Mouse (Mus musculus) natural killer cell, adult 2 months (primary cell): ENCODE results near the gene Pank3.

Experiments used
- DNase-seq, 2 experiments: peaks; one replicate each; pipeline ENCODE4 v3.0.0; 2022; ENCODE audit warnings: low spot score in 2 of 2

Pank3 gene

DNA sequence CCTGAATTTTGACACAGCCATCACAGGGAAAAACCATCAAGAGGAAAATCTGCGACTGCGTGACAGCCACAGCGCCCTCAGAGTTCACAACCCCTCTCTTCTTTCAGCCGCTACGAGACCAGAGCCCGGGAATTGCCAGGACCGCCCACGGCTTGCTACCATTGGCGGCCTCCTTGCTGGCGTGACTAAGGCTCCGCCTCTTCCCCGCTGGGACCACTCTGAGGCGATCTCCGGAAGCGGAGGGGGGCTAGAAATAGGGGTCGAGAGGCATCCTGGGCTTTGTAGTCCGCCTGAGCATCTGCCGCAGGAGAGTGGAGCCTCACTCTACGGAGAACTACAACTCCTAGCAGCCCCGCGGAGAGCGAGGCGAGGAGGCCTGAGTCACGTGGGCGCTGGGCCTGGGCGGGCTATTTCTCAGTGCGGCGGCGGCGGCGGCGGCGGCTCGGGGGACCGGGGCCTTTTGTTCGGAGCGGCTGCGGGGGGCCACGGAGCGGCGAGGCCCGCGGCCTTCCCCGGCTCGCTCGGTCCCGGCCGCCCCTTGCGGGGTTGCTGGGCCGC is at the start of gene Pank3:
Pank3 (plus strand) TSS at position 297 of the 558 bp plus-strand sequence.
- peak; percentile 96 to 97 for DNase-seq

DNA sequence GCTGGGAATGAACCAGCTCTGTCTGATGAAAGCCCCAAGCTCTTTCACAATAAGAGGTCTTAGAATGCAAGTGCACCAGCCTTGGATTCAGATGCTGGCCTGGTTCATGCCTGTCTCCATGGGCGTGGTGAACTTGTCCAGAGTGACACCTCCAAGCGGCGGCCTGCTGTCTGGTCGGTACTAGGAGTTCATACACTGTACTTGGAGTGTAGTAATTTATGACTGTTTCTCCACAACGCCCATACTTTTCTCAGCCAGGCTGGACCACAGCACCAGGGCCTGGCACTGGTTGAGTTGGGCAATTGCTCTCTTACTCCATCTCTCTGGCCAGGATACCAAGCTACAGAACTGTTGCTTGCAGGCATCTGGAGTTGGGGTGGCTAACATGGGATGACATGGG is 45.4 kb upstream of the Pank3 start:
- no peak for DNase-seq

DNA sequence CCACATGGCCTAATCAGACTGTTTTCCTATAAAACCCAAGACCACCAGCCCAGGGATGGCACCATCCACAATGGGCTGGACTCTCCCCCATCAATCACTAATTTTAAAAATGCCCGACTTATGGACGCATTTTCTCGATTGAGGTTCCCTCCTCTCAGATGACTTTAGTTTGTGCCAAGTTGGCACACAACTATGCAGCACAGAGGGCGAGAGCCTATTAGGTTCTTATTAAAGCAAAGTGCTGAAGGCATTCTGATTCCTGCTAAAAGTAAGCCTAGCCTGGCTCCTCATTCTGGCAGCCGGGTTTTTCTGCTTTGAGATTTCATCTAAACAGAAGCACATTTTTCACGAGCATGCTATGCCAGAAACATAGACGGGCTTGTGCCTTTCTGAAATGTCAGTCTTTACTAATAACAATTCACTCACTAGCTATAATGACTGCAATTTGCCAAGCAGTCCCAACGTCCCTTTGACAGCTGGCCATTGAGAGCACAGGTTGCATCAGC is 42.9 kb upstream of the Pank3 start:
- DNase-seq, result no peak

DNA sequence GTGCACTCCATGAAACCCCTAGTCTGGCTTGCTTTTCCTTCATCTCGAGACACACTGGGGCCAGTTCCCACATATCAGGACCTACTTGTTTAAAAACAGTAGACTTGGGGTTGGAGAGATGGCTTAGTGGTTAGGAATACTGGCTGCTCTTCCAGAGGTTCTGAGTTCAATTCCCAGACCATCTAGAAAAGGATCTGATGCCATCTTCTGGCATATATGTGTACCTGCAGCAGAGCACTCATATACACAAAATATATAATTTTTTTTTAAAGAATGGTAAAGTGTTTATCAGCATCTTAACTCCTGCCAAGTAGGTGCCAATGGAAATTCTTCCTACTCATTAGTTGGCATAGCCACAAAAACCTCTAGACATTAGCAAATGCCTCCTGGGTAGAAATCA is 41.1 kb upstream of the Pank3 start:
- no peak for DNase-seq

DNA sequence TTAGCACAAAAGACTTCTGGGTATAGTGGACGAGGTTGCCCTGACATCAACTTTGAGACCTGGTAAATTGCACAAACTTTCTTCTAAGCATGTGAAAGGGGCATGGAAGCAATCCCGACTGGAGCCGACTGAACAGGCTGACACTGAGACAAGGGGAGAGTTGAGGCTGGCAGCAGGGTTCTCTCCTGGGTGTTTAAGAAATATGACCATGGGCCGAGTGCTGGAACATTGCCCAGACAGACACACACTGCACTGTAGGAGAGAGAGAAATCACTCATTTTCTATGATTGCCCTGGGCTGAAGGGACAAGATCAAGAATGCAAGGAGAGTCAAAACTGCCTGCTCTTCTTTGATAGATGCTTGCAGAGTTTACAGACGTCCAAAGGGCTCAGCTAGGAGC is 40.1 kb upstream of the Pank3 start:
- DNase-seq, result no peak

DNA sequence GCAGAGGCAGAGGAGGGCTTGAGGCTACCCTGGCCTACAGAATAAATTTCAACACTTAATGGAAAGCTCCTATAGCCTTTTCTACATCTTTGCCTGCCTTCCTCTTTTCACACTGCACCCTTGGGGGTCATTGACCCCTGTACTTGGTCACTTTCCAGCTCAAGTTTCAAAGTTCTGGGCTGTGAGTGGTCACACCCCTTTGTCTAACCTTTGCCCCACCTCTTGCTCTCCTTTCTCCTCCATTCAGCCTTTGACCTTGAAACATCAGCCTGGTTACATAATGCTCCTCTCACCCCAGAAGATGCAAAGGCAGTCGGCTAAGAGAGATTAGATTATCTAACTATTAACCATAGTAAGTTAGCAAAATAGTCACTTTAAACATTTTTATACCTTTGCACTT is 36.9 kb upstream of the Pank3 start:
- no peak for DNase-seq

DNA sequence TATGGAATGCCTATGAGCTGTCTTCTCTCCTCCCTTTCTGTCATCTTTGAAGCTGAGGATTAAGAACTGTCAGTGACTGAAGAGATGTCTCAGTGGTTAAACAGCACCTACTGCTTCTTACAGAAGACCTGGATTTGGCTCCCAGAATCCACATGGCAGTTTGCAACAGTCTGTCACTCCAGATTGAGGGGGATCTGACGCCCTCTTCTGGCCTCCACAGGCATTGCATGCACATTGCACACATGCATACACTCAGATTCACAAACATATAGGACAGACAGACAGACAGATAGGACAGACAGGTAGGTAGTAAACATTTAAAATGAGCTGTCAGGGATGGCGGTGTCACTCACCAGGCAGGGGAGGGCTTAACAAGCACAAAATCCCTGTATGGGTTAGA is 32.5 kb upstream of the Pank3 start:
- DNase-seq, result no peak

DNA sequence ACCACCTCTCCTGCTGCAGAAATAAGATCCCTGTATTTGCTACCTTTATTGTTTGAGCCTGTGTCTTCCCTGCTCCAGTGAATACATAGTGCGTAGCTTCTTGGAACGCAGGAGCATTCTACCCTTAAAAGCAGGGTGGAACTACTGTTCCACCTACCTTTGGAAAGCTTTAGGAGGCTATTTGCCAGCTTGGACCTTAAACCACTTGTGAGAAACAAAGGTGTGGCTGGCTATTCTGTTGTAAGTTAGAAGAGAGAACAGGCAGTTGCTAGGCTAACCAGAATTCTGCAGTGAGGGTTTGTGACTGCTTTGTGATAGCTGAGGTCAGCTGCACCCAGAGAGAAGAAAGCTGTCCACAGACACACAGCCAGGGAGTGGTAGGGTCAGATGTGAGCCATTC is 32.0 kb upstream of the Pank3 start:
- no peak for DNase-seq

DNA sequence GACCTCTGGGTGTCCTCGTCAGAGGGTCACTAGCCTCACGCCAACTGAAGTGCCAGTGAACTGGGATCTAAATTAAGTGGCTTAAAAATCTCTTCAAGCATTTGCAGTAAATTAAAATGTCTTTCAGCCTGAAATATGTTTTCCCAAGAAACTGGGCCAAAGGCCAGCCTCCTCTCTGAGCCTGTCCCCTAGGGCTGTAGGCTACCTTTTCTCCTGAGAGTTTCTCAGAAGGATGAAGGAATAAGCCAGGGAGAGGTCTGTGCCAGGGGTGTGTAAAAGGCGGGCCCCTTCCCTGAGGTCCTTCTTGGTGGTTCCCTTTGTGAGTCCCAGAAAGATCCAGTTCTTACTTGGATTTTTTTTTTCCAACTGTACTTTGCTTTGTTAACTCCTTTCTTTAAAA is 31.2 kb upstream of the Pank3 start:
- no peak for DNase-seq

DNA sequence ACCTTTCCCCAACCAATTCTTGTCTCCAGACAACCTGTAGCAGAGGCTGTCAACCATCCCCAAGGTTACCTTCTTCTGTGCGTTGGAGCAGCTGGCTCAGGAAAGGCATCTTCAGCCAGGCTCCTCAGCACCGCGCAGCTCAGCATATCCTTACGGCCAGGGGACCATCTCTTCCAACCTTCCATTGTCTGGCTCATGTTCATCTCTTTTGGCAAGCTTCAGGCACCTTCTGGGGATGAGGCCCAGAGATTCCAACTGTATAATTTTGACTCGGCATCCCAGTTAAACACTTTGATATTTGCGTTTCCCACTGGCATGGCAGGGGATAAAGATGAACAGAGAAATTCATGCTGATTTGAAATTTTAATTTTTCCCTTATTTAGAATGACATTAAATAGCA is 25.7 kb upstream of the Pank3 start:
- DNase-seq, result no peak

DNA sequence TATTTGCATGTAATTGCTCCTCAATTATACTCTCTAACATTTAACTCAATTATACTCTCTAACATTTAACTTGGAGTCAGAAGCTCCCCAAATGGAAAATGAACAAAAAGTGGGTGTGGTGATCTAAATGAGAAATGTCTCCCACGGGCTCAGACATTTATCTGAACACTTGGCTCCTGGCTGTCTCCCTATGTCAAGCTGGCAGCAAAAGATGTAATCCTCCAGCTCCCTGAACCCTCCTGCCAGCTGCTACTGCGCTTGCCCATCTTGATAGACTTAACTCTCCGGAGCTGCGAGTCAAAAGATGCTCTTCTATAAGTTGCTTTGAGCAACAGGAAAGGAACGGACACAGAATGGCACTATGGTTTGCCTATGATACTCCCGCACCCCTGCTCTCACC is 24.7 kb upstream of the Pank3 start:
- DNase-seq, result no peak

DNA sequence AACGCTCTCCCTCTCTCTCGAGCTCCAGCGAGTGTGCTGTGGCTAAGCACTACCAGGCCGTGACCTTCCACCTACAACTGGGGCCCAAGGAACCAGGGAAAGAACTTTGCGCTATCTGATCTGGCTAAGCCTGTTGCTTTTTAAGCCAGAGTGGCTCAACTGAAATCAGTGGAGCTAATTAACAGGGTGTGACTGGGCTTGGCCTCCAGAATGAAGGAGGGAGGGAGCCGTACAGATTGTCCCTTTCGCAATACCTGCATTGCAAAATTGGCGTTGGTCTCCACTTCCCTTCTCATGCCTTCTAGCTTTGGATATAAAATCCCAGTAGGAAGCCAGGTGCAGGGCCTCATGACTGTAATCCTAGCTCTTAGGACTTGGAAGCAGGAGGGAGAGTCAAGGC is 18.7 kb upstream of the Pank3 start:
- no peak for DNase-seq

DNA sequence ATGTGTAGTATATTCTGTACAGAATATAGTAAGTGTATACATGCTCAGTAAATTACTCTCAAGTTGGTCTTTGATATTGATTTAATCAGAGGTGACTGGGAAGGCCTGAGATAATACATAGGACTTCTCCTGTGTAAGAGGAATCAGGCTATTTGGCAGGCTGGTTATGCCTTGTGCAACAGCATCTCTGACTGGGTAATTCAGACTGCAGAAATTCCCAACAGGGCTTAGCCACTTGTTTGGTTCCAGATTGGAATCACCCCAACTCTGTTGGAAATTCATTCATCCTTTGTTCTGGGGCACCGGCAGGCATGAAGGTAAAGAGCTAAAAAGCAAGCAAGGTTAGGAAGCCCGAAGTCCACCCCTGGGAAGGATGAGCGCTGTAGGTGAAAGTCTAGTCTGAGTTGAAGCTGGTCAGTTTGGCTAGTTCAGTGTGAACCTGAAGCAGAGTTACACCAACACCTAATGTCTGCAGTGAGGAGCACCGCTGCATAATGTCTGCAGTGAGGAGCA is 14.3 kb upstream of the Pank3 start:
- no peak for DNase-seq

DNA sequence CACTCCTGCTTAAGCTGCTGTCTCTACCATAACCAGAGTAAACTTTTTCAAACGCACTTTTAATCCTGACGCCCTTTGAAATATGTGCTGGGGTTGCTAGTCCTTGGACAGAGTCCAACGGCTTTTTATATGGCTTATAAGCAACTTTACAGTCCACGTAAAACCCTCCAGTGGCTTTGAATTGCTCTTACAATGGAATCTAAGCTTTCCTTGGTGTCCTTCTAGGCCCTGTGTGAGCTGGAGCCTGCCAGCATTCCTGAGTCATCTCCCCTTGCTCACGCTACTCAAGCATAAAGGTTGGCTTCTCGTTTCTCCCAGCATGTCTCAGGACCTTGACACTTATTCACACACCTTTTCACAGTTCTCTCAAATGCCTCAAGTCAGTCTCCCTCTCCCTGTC is 13.7 kb upstream of the Pank3 start:
- no peak for DNase-seq

DNA sequence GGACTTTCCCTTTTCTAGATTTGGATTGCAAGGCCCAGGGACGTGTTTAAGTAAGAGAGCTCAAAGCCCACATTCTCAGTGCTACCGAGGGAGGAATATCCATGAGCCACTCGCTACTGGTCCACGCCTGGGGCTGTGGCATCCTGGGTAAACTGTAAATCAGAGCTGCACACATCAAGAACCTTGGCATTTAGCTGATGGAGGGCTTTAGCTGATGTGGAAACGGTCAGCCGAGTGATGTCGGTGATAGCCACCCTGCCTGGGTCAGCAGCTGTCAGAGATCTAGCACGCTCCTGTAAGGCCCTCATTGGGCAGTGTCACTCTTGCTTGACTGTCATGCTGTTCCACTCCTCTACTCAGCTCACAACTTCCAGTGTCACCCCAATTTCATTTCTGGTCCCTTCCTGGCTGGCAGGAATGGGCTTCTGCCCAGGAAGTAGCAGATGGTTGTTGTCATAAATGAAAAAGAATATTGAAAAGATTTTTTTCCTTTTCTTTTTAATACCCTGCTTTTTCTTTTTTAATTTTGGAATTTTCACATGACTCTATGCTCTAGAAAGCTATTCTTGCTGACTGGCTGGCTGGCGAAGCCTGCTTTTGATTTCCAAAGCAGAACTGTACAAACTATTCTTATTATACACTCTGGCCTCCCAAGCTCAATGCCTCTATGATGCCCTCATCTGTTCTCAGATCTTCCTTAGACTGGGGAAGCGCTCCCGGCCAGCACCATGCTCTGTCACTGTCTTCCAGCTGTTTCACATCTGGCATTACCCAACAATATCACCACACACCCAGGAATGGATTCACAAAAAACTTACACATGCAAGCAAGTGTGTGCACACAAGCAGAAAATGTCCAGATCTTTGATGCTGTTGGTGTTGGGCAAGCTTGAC is 12.6 kb upstream of the Pank3 start:
- DNase-seq, result no peak

DNA sequence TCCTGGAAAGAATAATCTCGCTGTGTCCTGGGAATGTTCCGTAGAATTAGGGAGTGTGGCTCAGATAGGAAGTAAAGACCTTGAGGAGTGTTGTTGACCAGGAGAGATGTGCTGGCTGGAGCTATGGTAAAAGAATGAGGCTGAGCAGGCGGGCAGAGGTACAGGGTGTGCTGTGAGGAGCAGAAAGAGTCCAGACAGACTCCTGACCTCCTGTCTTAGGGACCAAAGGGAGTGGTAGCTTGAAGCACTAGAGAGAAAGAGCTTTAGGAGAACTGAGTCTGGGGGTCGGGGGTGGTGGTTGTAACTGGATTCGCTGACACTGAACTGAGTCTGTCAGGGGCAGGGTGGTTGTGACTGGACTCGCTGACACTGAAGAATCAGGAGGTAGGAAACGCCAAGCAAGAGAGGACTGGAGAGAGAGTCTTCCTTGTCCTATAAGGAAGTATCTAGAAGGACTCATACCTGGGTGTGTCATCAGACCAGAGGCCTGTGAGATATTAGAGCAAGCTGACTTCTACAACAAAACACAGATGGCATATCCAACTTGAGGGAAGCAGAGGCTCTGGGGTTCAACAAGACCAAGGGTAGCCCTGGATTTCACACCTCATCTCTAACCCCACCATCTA is 9.2 kb upstream of the Pank3 start:
- no peak for DNase-seq

DNA sequence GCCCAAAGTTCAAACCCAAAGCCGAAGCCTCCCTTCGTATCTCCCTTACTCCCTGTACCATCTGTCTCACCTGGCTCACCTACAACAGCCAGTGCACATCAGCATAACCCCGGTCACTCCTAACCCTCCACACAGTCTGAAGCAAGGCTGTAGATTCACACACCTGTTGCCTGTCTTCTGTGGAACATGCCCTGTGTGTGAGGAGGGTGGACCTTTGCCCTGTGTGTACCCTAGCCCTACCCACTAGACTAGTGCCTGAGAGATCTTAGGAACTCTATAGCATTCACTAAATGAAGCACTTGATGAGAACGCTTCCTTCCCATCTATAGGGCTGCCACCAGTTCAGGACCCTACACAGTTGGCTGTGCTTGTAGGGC is 8.7 kb upstream of the Pank3 start:
- DNase-seq, result no peak

DNA sequence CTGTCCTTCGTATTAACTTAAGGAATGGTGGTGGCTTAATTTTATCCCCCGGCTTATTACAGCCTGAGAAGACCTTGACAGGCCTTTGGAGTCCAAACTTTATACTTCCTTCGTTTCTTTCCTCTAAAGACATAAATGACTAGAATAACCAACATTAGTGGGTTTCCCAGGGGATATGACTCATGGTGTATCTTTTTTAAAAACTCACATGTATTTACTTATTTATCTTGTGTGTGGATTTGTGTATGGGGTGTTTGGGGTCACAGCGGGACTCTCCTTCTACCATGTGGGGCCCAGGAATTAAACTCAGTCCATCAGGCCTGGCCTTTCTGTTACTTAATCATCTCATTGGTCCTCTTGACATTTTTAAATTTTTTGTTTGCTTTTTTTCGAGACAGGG is 2.4 kb upstream of the Pank3 start:
- DNase-seq, result no peak

DNA sequence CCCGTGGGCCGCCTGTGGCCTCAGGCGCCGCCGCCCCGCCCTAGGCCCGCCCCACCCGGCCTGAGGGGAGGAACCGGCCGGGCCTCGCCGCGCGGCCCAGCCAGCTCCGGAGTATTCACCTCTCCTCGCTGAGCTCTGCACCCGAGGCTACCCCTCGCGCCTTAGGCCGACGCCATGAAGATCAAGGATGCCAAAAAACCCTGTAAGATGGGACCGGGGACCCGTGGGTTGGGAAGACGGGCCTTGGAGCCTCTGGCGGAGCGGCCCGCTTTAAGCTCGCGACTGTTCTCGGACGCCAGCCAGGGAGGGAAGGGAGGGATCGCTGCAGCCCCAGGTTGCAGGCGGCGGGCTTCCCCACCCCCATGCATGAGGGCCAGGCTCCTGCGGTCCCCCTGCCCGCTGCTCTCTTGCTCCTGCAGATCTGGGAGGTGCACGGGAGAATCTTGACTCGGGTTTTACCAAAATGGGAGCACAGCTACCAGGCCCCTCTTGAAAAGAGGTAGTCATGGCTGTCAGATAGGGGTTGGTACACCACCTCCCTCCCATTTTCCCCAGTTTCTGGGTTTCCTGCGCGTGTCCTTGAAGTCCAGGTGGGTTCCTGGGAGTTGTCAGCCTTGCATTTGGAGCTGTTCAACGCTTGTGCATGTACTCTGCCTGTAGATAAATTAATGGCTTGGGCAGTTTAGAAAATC is 608 bp downstream of the Pank3 start:
- no peak for DNase-seq

DNA sequence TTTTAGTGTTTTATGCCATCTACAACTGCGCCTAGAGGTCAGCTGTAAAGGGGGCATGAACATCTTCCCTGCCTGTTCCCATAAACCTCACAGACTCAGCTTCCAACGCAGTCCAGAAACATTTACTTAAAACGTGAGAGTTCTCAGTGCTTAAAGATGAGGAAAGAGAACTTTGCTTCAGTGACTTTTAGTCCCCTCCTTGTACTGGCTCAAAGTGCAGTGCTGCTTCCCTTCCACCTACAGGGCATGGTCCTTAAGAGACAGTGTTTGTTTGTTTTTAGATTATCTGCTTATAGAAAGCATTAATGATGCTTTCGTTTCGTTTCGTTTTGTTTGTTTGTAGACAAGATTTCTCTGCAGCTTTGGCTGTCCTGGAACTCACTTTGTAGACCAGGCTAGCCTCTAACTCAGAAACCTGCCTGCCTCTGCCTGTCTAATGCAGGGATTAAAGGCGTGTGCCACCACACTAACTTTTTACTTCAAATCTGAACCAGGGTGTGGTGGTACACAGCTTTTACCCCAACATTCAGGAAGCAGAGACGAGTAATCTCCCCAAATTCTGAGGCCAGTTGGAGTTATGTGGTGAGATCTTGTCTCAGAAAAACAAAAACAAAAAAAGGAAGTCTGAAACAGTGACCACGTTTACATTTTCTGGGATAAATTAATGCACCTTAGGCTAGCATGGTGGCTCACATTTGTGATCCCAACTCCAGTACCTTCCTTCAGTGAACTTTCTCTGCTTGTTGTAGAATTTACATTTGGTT is 1.6 kb downstream of the Pank3 start:
- no peak for DNase-seq

DNA sequence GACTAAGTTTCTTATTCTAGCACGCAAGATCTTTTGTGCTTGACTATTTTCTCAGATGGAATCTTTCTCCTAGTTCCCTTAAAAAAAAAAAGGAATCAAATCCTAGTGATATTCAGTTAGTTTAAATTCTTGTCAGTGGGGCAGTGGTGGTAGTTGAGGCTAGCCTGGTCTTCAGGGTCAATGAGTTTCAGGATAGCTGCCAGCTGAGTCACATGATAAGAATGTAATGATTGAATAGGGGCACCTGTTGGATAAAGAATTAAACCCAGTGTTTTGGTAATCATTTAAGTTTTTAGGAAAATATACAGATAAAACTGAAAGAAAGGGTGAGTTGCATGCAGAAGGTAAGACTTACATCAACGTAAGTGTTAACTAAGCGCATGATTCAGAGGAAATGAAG is 6.3 kb downstream of the Pank3 start:
- no peak for DNase-seq
